In the genomic region with DNA sequence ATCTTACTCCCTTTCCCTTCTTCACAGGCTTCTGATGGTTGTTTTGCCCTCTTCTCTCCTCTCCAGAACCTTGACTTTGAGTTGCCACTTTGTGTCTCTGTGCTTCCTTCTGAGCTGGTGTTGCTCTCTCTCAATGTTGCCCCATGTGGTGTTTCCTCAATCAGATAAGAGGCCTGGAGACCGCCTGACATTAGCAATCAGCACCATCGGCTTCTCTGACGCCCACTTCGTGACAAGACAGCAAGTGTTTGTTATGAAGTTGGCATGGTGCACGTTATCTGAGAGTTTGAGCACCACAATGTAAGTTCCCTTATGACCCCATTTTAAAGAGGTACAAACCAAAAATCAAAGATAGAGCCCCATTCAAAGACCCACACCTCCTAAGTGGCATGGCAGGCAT, we compare ENCODE assay signal across 19 mouse cellular contexts.
DNase-seq lines count a peak whose midpoint lies in the region; ATAC-seq lines count a peak whose summit lies in the region.
"Had no signal": no experiment of that assay in that cellular context is flagged by ENCODE, and none has a peak within 500 bp of the region (broad histone marks: within the 10 kb centered on the region; RNA-seq: fewer than 3 reads in every experiment).

No protein-coding gene starts in this region.

- intact Hi-C loops in left cerebral cortex, postnatal 10 days (cut with DNase I), result no loop called here

- peak; percentile 77 for ATAC-seq in granulocyte monocyte progenitor cell, adult 5-6 weeks (replicated peaks; ENCODE audit: poor library complexity, severe bottlenecking)
- peak; percentile 87 for ATAC-seq in megakaryocyte progenitor cell, adult 5-6 weeks (replicated peaks; ENCODE audit: poor library complexity)
- ATAC-seq: forebrain, postnatal 0 days; hindbrain, postnatal 0 days; intestine, postnatal 0 days had no signal

- peak; percentile 54 for DNase-seq in 416B (ENCODE audit: low read depth)
- DNase-seq in CD4-positive helper T cell, adult 2 months (ENCODE audit: low read depth, low spot score), result peak; percentile 82
- no peak for DNase-seq in thymus, postnatal 0 days (ENCODE audit: low spot score)
- no peak for DNase-seq in left cerebral cortex, postnatal 10 days (ENCODE audit: extremely low spot score in 1 of 2, low spot score in 2 of 2)
- no peak for DNase-seq in kidney, adult 8-10 months
- DNase-seq: adrenal gland, adult 8-10 months; cerebellum, adult 9-10 months; forebrain, postnatal 0 days; heart, postnatal 36 days; kidney, postnatal 14 days; lung, postnatal 36 days; midbrain, embryonic 14.5 days; spleen, adult 18-20 months; thymus, adult 18-20 months; thymus, postnatal 4 days had no signal

Comparison
In these comparisons a context has a peak if more than half of its experiments do, and no peak if none do; other contexts are left out.
1. DNase-seq: peak in 416B (single experiment) and CD4-positive helper T cell, adult 2 months (single experiment); none in thymus, postnatal 0 days (single experiment), left cerebral cortex, postnatal 10 days (0 of 2) and kidney, adult 8-10 months (0 of 2).